In the genomic region with DNA sequence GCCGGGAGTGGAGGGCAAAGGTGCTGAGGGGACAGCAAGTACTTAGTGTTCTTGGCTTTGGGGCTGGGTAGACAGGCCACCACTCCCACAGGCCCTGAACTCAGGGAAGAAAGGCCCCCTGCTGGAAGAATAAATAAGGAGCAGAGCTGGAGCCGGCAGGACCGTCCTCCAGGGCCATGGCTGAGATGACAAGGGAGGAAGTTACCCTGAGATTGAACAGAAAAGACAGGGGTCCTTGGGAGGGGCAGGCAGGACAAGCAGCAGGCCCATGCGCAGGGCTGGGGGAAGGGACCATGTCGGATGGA, we compare ENCODE assay signal across 8 mouse cellular contexts. TPM values are rescaled to one million over a fixed set of nuclear protein-coding genes. Genes with fewer than 3 reads are reported as not detected.
DNase-seq lines count a peak whose midpoint lies in the region; ATAC-seq lines count a peak whose summit lies in the region.

No protein-coding gene starts in this region.

- H3K27me3 ChIP-seq in embryonic facial prominence, embryonic 10.5 days (replicated peaks; ENCODE audit: low read depth, poor library complexity, severe bottlenecking) = no peaks in the 10 kb centered on the region
- no peaks in the 10 kb centered on the region for H3K27me3 ChIP-seq in kidney, embryonic 15.5 days
- no peaks in the 10 kb centered on the region for H3K27me3 ChIP-seq in midbrain, embryonic 12.5 days

- H3K27ac ChIP-seq in embryonic facial prominence, embryonic 10.5 days (replicated peaks) = no peak overlapping the region
- H3K27ac ChIP-seq in kidney, embryonic 15.5 days = peak overlapping the region; percentile 86
- H3K27ac ChIP-seq in midbrain, embryonic 12.5 days (replicated peaks) = 0 out of 2 replicates have a peak overlapping the region, but pooled peaks have one; percentile 4

- peak; percentile 6; the same call in 1 of the 2 replicates for ATAC-seq in kidney, embryonic 15.5 days (replicated peaks; ENCODE audit: low FRiP score)
- ATAC-seq in midbrain, embryonic 12.5 days (ENCODE audit: low FRiP score, low read depth) = no peak
- ATAC-seq in CD4-positive, CD25-positive, alpha-beta regulatory T cell, adult 4 months = no peak

- peak; percentile 35 for DNase-seq in layer of hippocampus, adult 9-11 months
- no peak for DNase-seq in layer of hippocampus, adult 18-20 months (ENCODE audit: low spot score in 2 of 2)
- peak; percentile 55 for DNase-seq in embryonic facial prominence, embryonic 10.5 days (ENCODE audit: low spot score)
- no peak for DNase-seq in c-Kit-positive CD71-positive TER-119-positive erythroid progenitor cells, embryonic 14.5 days (ENCODE audit: low spot score)
- DNase-seq in ovary, postnatal 10 days (ENCODE audit: low spot score) = no peak

- peak overlapping the region; percentile 18 for H3K4me2 ChIP-seq in kidney, embryonic 15.5 days
- H3K4me2 ChIP-seq in midbrain, embryonic 12.5 days (replicated peaks) = no peak overlapping the region

- 28% methylated on average over 5 of the region's 5 CpGs for WGBS in embryonic facial prominence, embryonic 10.5 days
- WGBS in kidney, embryonic 15.5 days = 17% methylated on average over 5 of the region's 5 CpGs
- WGBS in midbrain, embryonic 12.5 days = 19% methylated on average over 5 of the region's 5 CpGs

- peaks cover 78% of the 10 kb centered on the region for H3K36me3 ChIP-seq in embryonic facial prominence, embryonic 10.5 days (replicated peaks)
- peaks cover 61% of the 10 kb centered on the region for H3K36me3 ChIP-seq in kidney, embryonic 15.5 days
- peaks cover 69% of the 10 kb centered on the region for H3K36me3 ChIP-seq in midbrain, embryonic 12.5 days

- peak overlapping the region; percentile 77; the same call in 1 of the 2 replicates for H3K4me3 ChIP-seq in embryonic facial prominence, embryonic 10.5 days
- no peak overlapping the region for H3K4me3 ChIP-seq in kidney, embryonic 15.5 days (replicated peaks)
- H3K4me3 ChIP-seq in midbrain, embryonic 12.5 days = no peak overlapping the region

- H3K9ac ChIP-seq in kidney, embryonic 15.5 days = no peak overlapping the region
- 0 out of 2 replicates have a peak overlapping the region, but pooled peaks have one; percentile 4 for H3K9ac ChIP-seq in midbrain, embryonic 12.5 days (replicated peaks)

- no peaks in the 10 kb centered on the region for H3K9me3 ChIP-seq in embryonic facial prominence, embryonic 10.5 days
- no peaks in the 10 kb centered on the region for H3K9me3 ChIP-seq in kidney, embryonic 15.5 days (replicated peaks)
- H3K9me3 ChIP-seq in midbrain, embryonic 12.5 days = no peaks in the 10 kb centered on the region

- H3K4me1 ChIP-seq in embryonic facial prominence, embryonic 10.5 days = peaks cover 36% of the 10 kb centered on the region
- peaks cover 39% of the 10 kb centered on the region for H3K4me1 ChIP-seq in kidney, embryonic 15.5 days
- H3K4me1 ChIP-seq in midbrain, embryonic 12.5 days = peaks cover 18% of the 10 kb centered on the region

RNA-seq across cellular contexts. Expression of gene Rab1b, which starts 1.4 kb away (rescaled TPM):
- 100 to 1,000 TPM; 160 to 170 TPM for total RNA-seq in layer of hippocampus, adult 18-20 months (2021)
- 266 and 270 TPM in 2 replicates for polyA plus RNA-seq in embryonic facial prominence, embryonic 10.5 days (2016; fragmentation: Nextera tagmentation; extraction: Ambion mirVana)
- polyA plus RNA-seq in kidney, embryonic 15.5 days (2015; fragmentation: Nextera tagmentation; extraction: Ambion mirVana) = 268 and 290 TPM in 2 replicates
- 232 and 247 TPM in 2 replicates for polyA plus RNA-seq in midbrain, embryonic 12.5 days (2016; fragmentation: Nextera tagmentation; extraction: Ambion mirVana)
- polyA plus RNA-seq in CD4-positive, CD25-positive, alpha-beta regulatory T cell, adult 4 months (2017; shearing (Covaris generic)) = 100 to 1,000 TPM in 1 of 2 experiments, 10 to 100 TPM in 1; 91.1 to 113 TPM

RNA-seq across cellular contexts. Expression of gene Cnih2, which starts 9.9 kb away (rescaled TPM):
- total RNA-seq in layer of hippocampus, adult 18-20 months (2021) = 100 to 1,000 TPM; 595 to 617 TPM
- 28.4 and 31.7 TPM in 2 replicates for polyA plus RNA-seq in embryonic facial prominence, embryonic 10.5 days (2016; fragmentation: Nextera tagmentation; extraction: Ambion mirVana)
- polyA plus RNA-seq in kidney, embryonic 15.5 days (2015; fragmentation: Nextera tagmentation; extraction: Ambion mirVana) = 13.3 and 15.1 TPM in 2 replicates
- 196 and 239 TPM in 2 replicates for polyA plus RNA-seq in midbrain, embryonic 12.5 days (2016; fragmentation: Nextera tagmentation; extraction: Ambion mirVana)
- under 1 TPM in 1 of 2 experiments, not detected in 1; 0.55 TPM for polyA plus RNA-seq in CD4-positive, CD25-positive, alpha-beta regulatory T cell, adult 4 months (2017; shearing (Covaris generic))

RNA-seq across cellular contexts. Expression of gene Klc2, which starts 10.1 kb away (rescaled TPM):
- 100 to 1,000 TPM; 230 to 231 TPM for total RNA-seq in layer of hippocampus, adult 18-20 months (2021)
- polyA plus RNA-seq in embryonic facial prominence, embryonic 10.5 days (2016; fragmentation: Nextera tagmentation; extraction: Ambion mirVana) = 30.0 and 31.2 TPM in 2 replicates
- 27.5 and 27.8 TPM in 2 replicates for polyA plus RNA-seq in kidney, embryonic 15.5 days (2015; fragmentation: Nextera tagmentation; extraction: Ambion mirVana)
- polyA plus RNA-seq in midbrain, embryonic 12.5 days (2016; fragmentation: Nextera tagmentation; extraction: Ambion mirVana) = 53.3 and 54.7 TPM in 2 replicates
- 1 to 10 TPM; 4.3 to 5.0 TPM for polyA plus RNA-seq in CD4-positive, CD25-positive, alpha-beta regulatory T cell, adult 4 months (2017; shearing (Covaris generic))

RNA-seq across cellular contexts. Expression of gene Yif1a, which starts 19.9 kb away (rescaled TPM):
- 10 to 100 TPM; 21.6 to 24.0 TPM for total RNA-seq in layer of hippocampus, adult 18-20 months (2021)
- polyA plus RNA-seq in embryonic facial prominence, embryonic 10.5 days (2016; fragmentation: Nextera tagmentation; extraction: Ambion mirVana) = 70.5 and 73.4 TPM in 2 replicates
- 99.8 and 101 TPM in 2 replicates for polyA plus RNA-seq in kidney, embryonic 15.5 days (2015; fragmentation: Nextera tagmentation; extraction: Ambion mirVana)
- polyA plus RNA-seq in midbrain, embryonic 12.5 days (2016; fragmentation: Nextera tagmentation; extraction: Ambion mirVana) = 60.9 and 61.6 TPM in 2 replicates
- polyA plus RNA-seq in CD4-positive, CD25-positive, alpha-beta regulatory T cell, adult 4 months (2017; shearing (Covaris generic)) = 10 to 100 TPM; 58.1 to 67.8 TPM

RNA-seq across cellular contexts. Expression of gene Tmem151a, which starts 22.9 kb away (rescaled TPM):
- 100 to 1,000 TPM; 124 to 128 TPM for total RNA-seq in layer of hippocampus, adult 18-20 months (2021)
- 1.4 and 1.9 TPM in 2 replicates for polyA plus RNA-seq in embryonic facial prominence, embryonic 10.5 days (2016; fragmentation: Nextera tagmentation; extraction: Ambion mirVana)
- 1.3 and 1.8 TPM in 2 replicates for polyA plus RNA-seq in kidney, embryonic 15.5 days (2015; fragmentation: Nextera tagmentation; extraction: Ambion mirVana)
- 0.94 and 2.0 TPM in 2 replicates for polyA plus RNA-seq in midbrain, embryonic 12.5 days (2016; fragmentation: Nextera tagmentation; extraction: Ambion mirVana)
- not detected for polyA plus RNA-seq in CD4-positive, CD25-positive, alpha-beta regulatory T cell, adult 4 months (2017; shearing (Covaris generic))

Comparison
In these comparisons a context has a peak if more than half of its experiments do, and no peak if none do; other contexts are left out.
1. DNase-seq: peak in layer of hippocampus, adult 9-11 months (single experiment) and embryonic facial prominence, embryonic 10.5 days (single experiment); none in layer of hippocampus, adult 18-20 months (0 of 2), c-Kit-positive CD71-positive TER-119-positive erythroid progenitor cells, embryonic 14.5 days (single experiment) and ovary, postnatal 10 days (single experiment).